Mouse (Mus musculus) B cell, adult 67 days (primary cell): ENCODE results near the gene Scgb1b12. TPM values are rescaled to one million over a fixed set of nuclear protein-coding genes. Genes with fewer than 3 reads are reported as not detected.

Experiments
- total RNA-seq, 2 experiments: library from RNA; stranded (reverse); gene quantifications; 4 replicates each; pipeline ENCODE4 v1.2.4; 2023

Gene Scgb1b12
- not detected for total RNA-seq

GRCm38 (mm10) chr7:32333882-32334281, at the start of gene Scgb1b12:
Scgb1b12 (plus strand) TSS chr7:32334182.

GRCm38 (mm10) chr7:32327145-32327544, 6.8 kb upstream of the Scgb1b12 start, which contains the start of gene Scgb2b12:
Scgb2b12 (minus strand) TSS chr7:32327245.

Other genes starting within 250 kb of the Scgb1b12 start
- gene Scgb1b10, start 233.3 kb upstream of the Scgb1b12 start, total RNA-seq: not detected
- not detected for gene Scgb2b11, start 123.0 kb upstream of the Scgb1b12 start, total RNA-seq
- gene Scgb1b11, start 111.3 kb upstream of the Scgb1b12 start, total RNA-seq: not detected
- not detected for gene Scgb2b12, start 6.9 kb upstream of the Scgb1b12 start, total RNA-seq
- not detected for gene Scgb1b29, start 107.4 kb downstream of the Scgb1b12 start, total RNA-seq